Mouse (Mus musculus): ENCODE data around the gene Zbtb42.
A peak's percentile ranks its signal among the peaks of the same experiment; 100 is the strongest.

Zbtb42 gene

DNA sequence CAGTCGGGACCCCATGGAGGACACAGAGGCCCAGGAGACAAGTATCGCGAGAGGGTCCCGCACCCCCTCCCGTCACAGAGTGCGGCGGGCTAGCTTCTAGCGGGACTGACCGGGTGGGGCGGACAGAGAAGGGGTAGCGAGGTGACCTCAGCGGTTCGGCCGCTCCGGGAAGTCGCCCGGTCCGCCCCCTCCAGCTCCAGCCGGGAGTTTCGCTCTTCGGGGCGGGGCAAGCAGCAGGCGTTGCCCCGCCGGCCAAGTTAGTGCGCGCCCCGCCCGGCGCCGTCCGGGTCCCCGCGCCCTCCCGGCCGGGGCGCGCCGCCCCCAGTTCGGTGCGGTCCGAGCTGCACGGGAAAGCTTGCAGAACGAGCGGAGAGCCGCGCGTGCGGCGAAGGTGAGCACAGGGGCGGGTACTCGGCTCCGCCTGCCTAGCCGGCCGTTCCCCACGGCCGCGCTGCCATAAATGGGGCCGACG is at the start of gene Zbtb42:
TSS of gene Zbtb42 (plus strand) at position 274 of the 472 bp plus-strand sequence.
- DNase-seq (ENCODE audit: low spot score in 2 of 2), result peak; percentile 74

GRCm38 (mm10) chr12:112628928-112629721 is 49.5 kb upstream of the Zbtb42 start:
- peak; percentile 67 to 80 for DNase-seq (ENCODE audit: low spot score in 2 of 2)

- DNase-seq (ENCODE audit: low spot score in 2 of 2), result no peak
Measured at GRCm38 (mm10) chr12:112630029-112630428, 48.6 kb upstream of the Zbtb42 start.

GRCm38 (mm10) chr12:112630796-112631195 is 47.8 kb upstream of the Zbtb42 start:
- DNase-seq (ENCODE audit: low spot score in 2 of 2), result no peak

DNA sequence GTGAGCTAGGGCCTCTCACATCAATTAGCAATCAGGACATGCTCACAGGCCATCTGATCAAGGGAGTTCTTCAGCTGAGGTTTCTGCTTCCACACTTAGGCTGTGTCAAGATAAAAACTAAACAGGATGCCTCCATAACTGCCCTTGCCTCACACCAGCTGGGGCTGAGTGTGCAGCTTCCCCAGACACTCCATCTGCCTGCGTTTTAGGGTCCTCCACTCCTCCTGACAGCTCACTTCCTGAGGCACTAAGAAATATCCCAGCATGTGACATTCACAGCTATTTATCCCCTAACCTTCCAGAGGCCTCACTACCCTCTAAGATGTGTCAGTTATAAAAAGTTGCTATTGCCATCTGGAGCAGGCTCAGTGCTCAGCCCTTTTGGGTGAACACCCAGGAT is 47.2 kb upstream of the Zbtb42 start:
- DNase-seq (ENCODE audit: low spot score in 2 of 2), result no peak

DNA sequence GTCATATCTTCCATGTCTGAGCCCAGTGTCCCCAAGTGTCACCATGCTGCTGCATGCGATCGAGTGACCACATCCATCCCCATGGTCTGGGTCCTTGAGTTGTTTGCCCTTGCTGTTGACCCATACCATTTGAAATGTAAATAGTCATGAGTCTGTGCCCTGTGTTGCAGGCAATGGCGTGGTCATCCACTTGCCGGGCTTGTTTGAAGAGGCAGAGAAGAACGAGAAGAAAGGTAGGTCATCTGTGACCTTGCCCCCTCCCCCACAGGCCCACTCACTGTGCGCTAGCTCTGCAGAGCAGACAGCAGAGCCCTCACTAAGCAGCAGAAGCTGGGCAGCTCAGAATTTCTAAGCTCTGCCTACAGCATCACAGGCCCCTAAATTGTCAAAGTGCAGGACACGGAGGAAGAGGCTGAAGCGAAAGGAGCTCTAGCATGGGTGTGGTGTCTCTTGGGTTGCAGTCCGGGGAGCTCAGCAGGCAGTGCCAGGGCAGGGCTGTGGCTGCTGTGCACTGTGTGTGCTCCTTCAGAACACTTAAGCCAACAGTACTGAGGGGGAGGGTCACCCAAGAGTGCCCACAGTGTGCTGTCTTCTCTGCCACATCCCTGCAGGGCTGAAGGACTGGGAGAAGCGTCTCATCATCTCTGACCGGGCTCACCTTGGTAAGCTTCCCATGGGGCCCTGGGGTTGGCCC is 46.4 kb upstream of the Zbtb42 start:
- no peak for DNase-seq (ENCODE audit: low spot score in 2 of 2)

GRCm38 (mm10) chr12:112632907-112633306 is 45.7 kb upstream of the Zbtb42 start:
- no peak for DNase-seq (ENCODE audit: low spot score in 2 of 2)

- no peak for DNase-seq (ENCODE audit: low spot score in 2 of 2)
Measured at GRCm38 (mm10) chr12:112633686-112634085, 44.9 kb upstream of the Zbtb42 start.

DNA sequence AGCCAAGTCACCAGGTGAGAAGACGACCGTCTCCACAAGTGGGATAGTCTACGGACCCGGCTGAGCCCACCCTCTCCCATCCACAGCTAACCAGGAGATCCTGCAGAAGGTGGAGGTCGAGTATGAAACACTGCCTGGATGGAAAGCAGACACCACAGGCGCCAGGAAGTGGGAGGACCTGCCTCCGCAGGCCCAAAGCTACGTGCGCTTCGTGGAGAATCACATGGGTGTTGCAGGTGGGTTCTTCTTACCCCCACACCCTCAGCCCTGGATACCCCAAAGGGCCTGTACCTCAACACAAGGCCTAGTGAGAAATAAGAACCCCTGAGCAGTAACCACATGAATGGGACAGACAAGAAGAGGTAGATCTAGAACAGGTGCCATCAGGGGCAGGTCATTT is 39.1 kb upstream of the Zbtb42 start:
- no peak for DNase-seq (ENCODE audit: low spot score in 2 of 2)

GRCm38 (mm10) chr12:112643126-112643525 is 35.5 kb upstream of the Zbtb42 start:
- DNase-seq (ENCODE audit: low spot score in 2 of 2), result no peak

GRCm38 (mm10) chr12:112644180-112644854 is 34.3 kb upstream of the Zbtb42 start, which contains the start of gene Siva1:
Gene Siva1, plus strand, starts transcription at chr12:112644679.
- DNase-seq (ENCODE audit: low spot score in 2 of 2), result peak; percentile 98 to 99

DNA sequence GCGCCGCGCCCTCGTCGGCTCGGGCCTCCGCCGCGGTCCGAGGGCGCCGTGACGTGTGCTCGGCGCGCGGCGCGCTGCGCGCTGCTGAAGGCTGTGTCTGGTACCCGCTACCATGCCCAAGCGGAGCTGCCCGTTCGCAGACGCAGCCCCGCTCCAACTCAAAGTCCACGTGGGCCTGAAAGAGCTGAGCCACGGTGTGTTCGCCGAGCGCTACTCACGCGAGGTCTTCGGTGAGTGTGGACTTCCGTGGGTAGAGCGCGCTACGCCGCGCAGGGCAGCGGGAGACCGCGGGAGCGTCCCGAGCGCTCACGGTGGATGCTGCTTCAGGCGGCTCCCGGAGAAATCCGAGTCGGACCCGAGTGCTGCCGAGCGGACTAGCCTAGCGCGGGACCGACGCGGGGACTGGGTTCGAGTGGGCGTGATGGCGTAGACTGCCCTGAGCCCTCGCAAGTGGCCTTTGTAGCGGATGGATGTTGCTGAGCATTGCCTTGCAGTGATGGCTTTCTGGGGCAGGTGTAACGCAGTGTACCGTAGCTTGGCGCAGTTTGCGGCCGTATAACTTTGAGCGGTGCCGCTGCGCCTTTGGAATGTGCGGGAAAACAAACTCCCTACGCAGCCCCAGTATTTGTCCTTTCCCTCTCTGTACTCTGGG is 33.6 kb upstream of the Zbtb42 start:
- DNase-seq (ENCODE audit: low spot score in 2 of 2), result no peak

DNA sequence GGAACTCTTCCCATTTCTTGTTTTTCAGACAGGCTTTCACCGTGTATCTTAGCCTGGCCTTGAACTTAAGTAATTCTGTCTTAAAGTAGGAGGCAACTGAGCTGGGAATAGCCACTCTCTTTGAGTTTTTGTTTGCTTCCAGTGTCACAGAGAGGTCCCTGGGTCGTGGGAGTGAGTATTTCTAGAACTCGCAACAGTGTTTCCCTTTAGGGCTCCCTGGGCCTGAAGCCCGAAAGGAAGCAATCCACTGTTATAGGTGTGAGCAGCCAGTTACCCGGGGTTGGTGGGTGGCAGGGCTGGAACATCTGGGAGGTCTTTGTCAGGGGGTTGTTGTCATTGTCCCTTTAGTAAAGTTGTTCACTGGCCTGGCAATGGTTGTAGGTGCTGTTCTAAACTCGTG is 32.5 kb upstream of the Zbtb42 start:
- no peak for DNase-seq (ENCODE audit: low spot score in 2 of 2)

DNA sequence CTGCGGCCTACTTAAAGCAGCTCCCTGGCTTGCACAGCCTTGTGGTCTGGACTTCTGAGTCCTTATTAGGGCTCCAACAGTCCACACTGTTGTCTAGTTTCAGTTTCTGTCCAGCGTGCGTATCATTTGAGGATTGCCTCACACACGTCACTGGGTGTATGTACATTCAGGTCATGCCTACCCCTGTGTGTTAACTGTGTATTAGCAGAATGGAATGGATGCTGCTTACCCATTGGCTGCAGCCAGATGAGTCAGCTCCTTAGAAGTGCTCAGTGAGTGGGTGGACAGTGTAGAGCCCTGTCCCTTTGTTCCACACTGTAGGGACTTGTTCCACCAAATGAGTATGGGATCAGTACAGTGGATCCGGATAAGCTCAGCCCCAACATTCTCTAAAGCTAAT is 30.5 kb upstream of the Zbtb42 start:
- no peak for DNase-seq (ENCODE audit: low spot score in 2 of 2)

- DNase-seq (ENCODE audit: low spot score in 2 of 2), result no peak
Measured at GRCm38 (mm10) chr12:112651778-112652439, 26.7 kb upstream of the Zbtb42 start.

- DNase-seq (ENCODE audit: low spot score in 2 of 2), result peak; percentile 68 to 86
Measured at GRCm38 (mm10) chr12:112653157-112653824, 25.3 kb upstream of the Zbtb42 start.

GRCm38 (mm10) chr12:112654076-112654475 is 24.6 kb upstream of the Zbtb42 start:
- no peak for DNase-seq (ENCODE audit: low spot score in 2 of 2)

DNA sequence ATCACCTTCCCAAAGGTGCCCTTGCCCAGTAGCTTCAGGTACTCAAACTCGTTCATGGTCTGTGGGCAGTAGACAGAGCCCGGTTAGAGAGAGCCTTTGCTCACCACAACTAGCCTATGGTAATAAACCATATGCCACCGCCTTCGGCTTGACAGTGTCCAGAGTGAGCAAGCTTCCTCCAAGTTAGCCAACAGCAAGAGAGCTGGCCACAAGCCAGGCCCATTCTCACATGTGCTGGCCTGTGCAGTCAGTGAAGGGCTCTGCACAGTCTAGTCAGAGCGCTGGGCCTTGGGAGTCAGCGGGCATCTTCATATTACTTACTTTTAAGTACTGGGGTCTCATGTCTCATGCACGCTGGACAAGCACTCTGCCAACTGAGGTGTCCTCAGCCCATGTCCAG is 20.0 kb upstream of the Zbtb42 start:
- no peak for DNase-seq (ENCODE audit: low spot score in 2 of 2)

- DNase-seq (ENCODE audit: low spot score in 2 of 2), result peak in 1 of 2 experiments; percentile 50
Measured at GRCm38 (mm10) chr12:112659109-112659508, 19.5 kb upstream of the Zbtb42 start.

DNA sequence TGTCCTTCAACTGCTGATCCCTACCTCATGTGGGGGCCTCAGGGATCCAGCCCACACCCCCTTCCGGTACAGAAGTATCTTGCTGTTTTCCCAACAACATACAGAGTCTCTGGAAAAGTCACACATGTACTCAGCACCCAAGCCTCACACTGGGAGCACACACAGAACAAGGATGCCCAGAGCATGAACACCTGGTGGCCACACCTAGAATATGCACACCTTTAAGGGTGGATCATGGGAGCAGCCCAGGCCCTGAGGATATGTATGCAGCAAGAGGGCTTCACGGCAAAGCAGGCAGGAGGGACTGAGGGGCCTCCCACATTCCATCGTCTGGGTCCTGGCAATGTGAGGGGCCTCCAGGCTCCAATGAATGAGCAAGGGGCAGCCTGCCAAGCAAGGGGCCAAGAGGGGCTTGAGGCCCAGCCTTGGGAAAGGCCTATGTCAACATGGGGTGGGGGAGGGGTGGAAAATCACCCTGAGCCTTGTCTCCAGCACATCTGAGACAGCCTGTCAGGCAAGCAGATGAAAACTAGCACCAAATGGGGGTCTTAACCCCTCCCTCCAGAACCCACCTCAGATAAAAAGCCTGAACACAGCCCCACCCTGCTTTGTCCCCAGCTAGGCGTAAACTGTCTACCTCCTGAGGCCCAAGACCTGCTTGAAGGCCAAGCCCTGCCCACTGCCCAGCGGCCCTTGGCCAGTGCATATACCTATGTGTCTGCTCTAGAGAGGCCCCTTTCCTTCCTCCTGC is 17.9 kb upstream of the Zbtb42 start:
- DNase-seq (ENCODE audit: low spot score in 2 of 2), result no peak

Measured in heart, adult 9 months (tissue).